ENCODE assay signal across 21 mouse cellular contexts in genomic region chr1:35882101-35882500, GRCm38 (mm10).
"Had no signal": no experiment of that assay in that cellular context is flagged by ENCODE, and none has a peak within 500 bp of the region (broad histone marks: within the 10 kb centered on the region; RNA-seq: fewer than 3 reads in every experiment).

No protein-coding gene starts in this region.

- H3K36me3 ChIP-seq: liver, embryonic 13.5 days; liver, embryonic 15.5 days; lung, embryonic 15.5 days; neural tube, embryonic 12.5 days had no signal

- ATAC-seq: liver, postnatal 0 days; lung, postnatal 0 days; midbrain, embryonic 16.5 days had no signal

- H3K9ac ChIP-seq: liver, embryonic 13.5 days; liver, embryonic 15.5 days; liver, postnatal 0 days; lung, embryonic 15.5 days; neural tube, embryonic 12.5 days had no signal

- H3K4me1 ChIP-seq: liver, embryonic 13.5 days; liver, embryonic 15.5 days; lung, embryonic 15.5 days; neural tube, embryonic 12.5 days had no signal

- H3K4me3 ChIP-seq: liver, embryonic 13.5 days; liver, embryonic 15.5 days; lung, embryonic 15.5 days; megakaryocyte, embryonic 14.5 days; neural tube, embryonic 12.5 days had no signal

- H3K9me3 ChIP-seq: liver, embryonic 13.5 days; liver, embryonic 15.5 days; lung, embryonic 15.5 days; megakaryocyte, embryonic 14.5 days; neural tube, embryonic 12.5 days had no signal

- DNase-seq: liver, embryonic 13.5 days; liver, postnatal 0 days; lung, adult 2 months; lung, postnatal 14 days; lung, postnatal 36 days; midbrain, embryonic 14.5 days; right cerebral cortex, adult 18-20 months; right cerebral cortex, postnatal 25 days; right cerebral cortex, postnatal 4 days; spleen, adult 18-20 months; thymus, adult 2 months; thymus, postnatal 25 days; thymus, postnatal 4 days had no signal

- H3K4me2 ChIP-seq: liver, embryonic 13.5 days; liver, embryonic 15.5 days; lung, embryonic 15.5 days; midbrain, embryonic 11.5 days; neural tube, embryonic 12.5 days had no signal

- H3K27ac ChIP-seq: liver, embryonic 13.5 days; liver, embryonic 15.5 days; lung, embryonic 15.5 days; macrophage; neural tube, embryonic 12.5 days had no signal

- H3K27me3 ChIP-seq: liver, embryonic 13.5 days; liver, embryonic 15.5 days; lung, embryonic 15.5 days; neural tube, embryonic 12.5 days had no signal
